Mouse (Mus musculus): Measurements from ENCODE around the gene Masp2. TPM values are rescaled to one million over a fixed set of nuclear protein-coding genes. Genes with fewer than 3 reads are reported as not detected.

The Masp2 gene
- polyA plus RNA-seq, 1 experiment from 2014 or later: not detected

GRCm38 (mm10) chr4:148646616-148647015 lies 44.3 kb downstream of the Masp2 start:
- H3K4me3 ChIP-seq (ENCODE audit: low read depth, low read length): no peak overlapping the region
- WGBS: 43% methylated on average over 11 of the region's 11 CpGs
- H3K27ac ChIP-seq (ENCODE audit: low read length): no peak overlapping the region
- H3K9me3 ChIP-seq (ENCODE audit: control insufficient read depth, low read depth, low read length): no peaks in the 10 kb centered on the region
- no peak overlapping the region for H3K4me2 ChIP-seq (replicated peaks; ENCODE audit: low read depth, low read length)
- no peaks in the 10 kb centered on the region; the same call in 1 of the 2 replicates for H3K4me1 ChIP-seq (ENCODE audit: control insufficient read depth, insufficient read depth, low read length)
- H3K9ac ChIP-seq (replicated peaks; ENCODE audit: low read depth, low read length): no peak overlapping the region
- ATAC-seq (ENCODE audit: insufficient number of reproducible peaks, insufficient read depth, low FRiP score, low read depth): peak; percentile 47; the same call in 1 of the 2 replicates
- no peaks in the 10 kb centered on the region for H3K36me3 ChIP-seq (ENCODE audit: control insufficient read depth, insufficient read depth, low read length)
- H3K27me3 ChIP-seq (ENCODE audit: control insufficient read depth, insufficient read depth, low read length): no peaks in the 10 kb centered on the region

GRCm38 (mm10) chr4:148649309-148649708 lies 47.0 kb downstream of the Masp2 start:
- no peaks in the 10 kb centered on the region for H3K27me3 ChIP-seq (ENCODE audit: control insufficient read depth, insufficient read depth, low read length)
- WGBS: 64% methylated on average over 3 of the region's 3 CpGs

GRCm38 (mm10) chr4:148651045-148651444 lies 48.7 kb downstream of the Masp2 start:
- Histone ChIP-seq H3K27ac (ENCODE audit: low read length) (no peak overlapping the region), H3K9me3 (ENCODE audit: control insufficient read depth, low read depth, low read length) (0 out of 2 replicates have a peak, but pooled peaks cover 2% of the 10 kb centered on the region), H3K4me3 (ENCODE audit: low read depth, low read length) (no peak overlapping the region), H3K4me2 (replicated peaks; ENCODE audit: low read depth, low read length) (no peak overlapping the region), H3K36me3 (ENCODE audit: control insufficient read depth, insufficient read depth, low read length) (no peaks in the 10 kb centered on the region), H3K4me1 (ENCODE audit: control insufficient read depth, insufficient read depth, low read length) (no peaks in the 10 kb centered on the region), H3K9ac (replicated peaks; ENCODE audit: low read depth, low read length) (no peak overlapping the region), H3K27me3 (ENCODE audit: control insufficient read depth, insufficient read depth, low read length) (no peaks in the 10 kb centered on the region)
- 40% methylated on average over 9 of the region's 9 CpGs for WGBS
- ATAC-seq (ENCODE audit: insufficient number of reproducible peaks, insufficient read depth, low FRiP score, low read depth): 0 out of 2 replicates have a peak, but pooled peaks have one; percentile 20

More at GRCm38 (mm10) chr4:148649309-148649708, 47.0 kb downstream of the Masp2 start:
- no peak for ATAC-seq (ENCODE audit: insufficient number of reproducible peaks, insufficient read depth, low FRiP score, low read depth)
- Histone ChIP-seq H3K4me2 (replicated peaks; ENCODE audit: low read depth, low read length) (no peak overlapping the region), H3K9ac (replicated peaks; ENCODE audit: low read depth, low read length) (no peak overlapping the region), H3K9me3 (ENCODE audit: control insufficient read depth, low read depth, low read length) (0 out of 2 replicates have a peak, but pooled peaks cover 2% of the 10 kb centered on the region), H3K4me1 (ENCODE audit: control insufficient read depth, insufficient read depth, low read length) (no peaks in the 10 kb centered on the region), H3K27ac (ENCODE audit: low read length) (no peak overlapping the region), H3K4me3 (ENCODE audit: low read depth, low read length) (no peak overlapping the region), H3K36me3 (ENCODE audit: control insufficient read depth, insufficient read depth, low read length) (no peaks in the 10 kb centered on the region)

DNA sequence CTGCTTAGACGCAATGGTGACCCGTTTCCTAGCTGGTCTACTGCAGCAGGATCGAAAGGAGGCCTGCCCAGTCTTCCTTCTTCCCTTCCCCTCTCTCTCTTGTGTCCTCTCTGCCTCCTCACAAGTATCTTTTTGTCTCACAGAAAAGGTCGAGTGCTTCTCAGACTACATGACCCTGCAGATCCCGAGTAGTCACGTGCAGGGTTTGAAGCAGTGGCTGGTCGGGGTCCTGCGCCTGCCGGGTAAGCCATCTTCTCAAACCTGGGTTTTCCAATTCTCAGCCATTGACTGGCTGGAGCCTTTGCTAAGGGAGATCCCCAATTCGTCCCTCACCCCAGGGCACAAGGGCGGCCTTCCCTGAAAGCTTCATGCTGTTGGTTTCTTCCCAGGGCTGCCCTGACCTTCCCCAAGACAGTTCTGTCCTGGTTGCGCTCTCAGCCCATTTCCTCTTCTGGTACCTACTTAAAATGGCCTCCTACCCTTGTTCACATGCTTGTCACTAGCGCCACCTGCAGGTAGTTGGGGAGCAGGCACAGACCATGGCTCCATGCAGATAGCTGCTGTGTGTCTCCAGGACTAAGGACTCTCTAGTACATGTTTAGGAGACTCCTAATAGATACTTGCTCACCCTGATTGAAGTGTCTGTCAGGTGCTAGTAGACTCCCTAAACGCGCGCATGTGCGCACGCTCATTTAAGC lies 52.5 kb downstream of the Masp2 start:
- H3K36me3 ChIP-seq (ENCODE audit: control insufficient read depth, insufficient read depth, low read length): no peaks in the 10 kb centered on the region
- H3K4me3 ChIP-seq (ENCODE audit: low read depth, low read length): no peak overlapping the region
- 85% methylated on average over 18 of the region's 18 CpGs for WGBS
- 0 out of 2 replicates have a peak, but pooled peaks cover 2% of the 10 kb centered on the region for H3K9me3 ChIP-seq (ENCODE audit: control insufficient read depth, low read depth, low read length)
- ATAC-seq (ENCODE audit: insufficient number of reproducible peaks, insufficient read depth, low FRiP score, low read depth): no peak
- H3K4me2 ChIP-seq (replicated peaks; ENCODE audit: low read depth, low read length): no peak overlapping the region
- peaks cover 3% of the 10 kb centered on the region; the same call in 1 of the 2 replicates for H3K4me1 ChIP-seq (ENCODE audit: control insufficient read depth, insufficient read depth, low read length)
- H3K27ac ChIP-seq (ENCODE audit: low read length): no peak overlapping the region
- H3K27me3 ChIP-seq (ENCODE audit: control insufficient read depth, insufficient read depth, low read length): no peaks in the 10 kb centered on the region
- H3K9ac ChIP-seq (replicated peaks; ENCODE audit: low read depth, low read length): no peak overlapping the region

GRCm38 (mm10) chr4:148656691-148657258 lies 54.4 kb downstream of the Masp2 start:
- H3K4me3 ChIP-seq (ENCODE audit: low read depth, low read length): no peak overlapping the region
- ATAC-seq (ENCODE audit: insufficient number of reproducible peaks, insufficient read depth, low FRiP score, low read depth): no peak
- H3K9me3 ChIP-seq (ENCODE audit: control insufficient read depth, low read depth, low read length): 0 out of 2 replicates have a peak, but pooled peaks cover 2% of the 10 kb centered on the region
- no peaks in the 10 kb centered on the region for H3K36me3 ChIP-seq (ENCODE audit: control insufficient read depth, insufficient read depth, low read length)
- 17% methylated on average over 15 of the region's 15 CpGs for WGBS
- H3K4me2 ChIP-seq (replicated peaks; ENCODE audit: low read depth, low read length): no peak overlapping the region
- H3K27me3 ChIP-seq (ENCODE audit: control insufficient read depth, insufficient read depth, low read length): no peaks in the 10 kb centered on the region
- H3K9ac ChIP-seq (replicated peaks; ENCODE audit: low read depth, low read length): no peak overlapping the region
- no peak overlapping the region for H3K27ac ChIP-seq (ENCODE audit: low read length)
- H3K4me1 ChIP-seq (ENCODE audit: control insufficient read depth, insufficient read depth, low read length): peaks cover 3% of the 10 kb centered on the region; the same call in 1 of the 2 replicates

DNA sequence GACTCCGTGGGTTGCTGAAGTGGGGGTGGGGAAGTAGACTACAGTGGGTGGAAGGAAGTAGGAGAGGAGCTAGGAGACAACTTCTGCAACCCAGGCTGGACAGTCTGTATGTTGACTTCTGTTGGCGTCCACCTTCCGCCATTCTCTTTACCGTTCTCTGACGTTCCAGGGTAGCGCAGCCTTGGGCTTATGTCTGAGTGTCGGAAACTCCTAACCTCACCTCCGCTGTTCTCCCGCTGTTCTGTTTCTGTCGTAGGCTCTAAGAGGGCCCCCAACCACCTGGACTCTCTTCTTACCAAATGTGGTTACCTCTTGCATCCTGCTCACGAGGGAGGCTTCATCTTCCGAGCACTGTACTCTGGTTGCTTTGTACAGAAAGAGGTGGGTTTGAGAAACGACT lies 55.4 kb downstream of the Masp2 start:
- ATAC-seq (ENCODE audit: insufficient number of reproducible peaks, insufficient read depth, low FRiP score, low read depth): no peak
- H3K36me3 ChIP-seq (ENCODE audit: control insufficient read depth, insufficient read depth, low read length): no peaks in the 10 kb centered on the region
- no peak overlapping the region for H3K4me2 ChIP-seq (replicated peaks; ENCODE audit: low read depth, low read length)
- H3K27me3 ChIP-seq (ENCODE audit: control insufficient read depth, insufficient read depth, low read length): no peaks in the 10 kb centered on the region
- H3K27ac ChIP-seq (ENCODE audit: low read length): no peak overlapping the region
- H3K9me3 ChIP-seq (ENCODE audit: control insufficient read depth, low read depth, low read length): 0 out of 2 replicates have a peak, but pooled peaks cover 2% of the 10 kb centered on the region
- no peak overlapping the region for H3K9ac ChIP-seq (replicated peaks; ENCODE audit: low read depth, low read length)
- 85% methylated on average over 13 of the region's 13 CpGs for WGBS
- peaks cover 3% of the 10 kb centered on the region; the same call in 1 of the 2 replicates for H3K4me1 ChIP-seq (ENCODE audit: control insufficient read depth, insufficient read depth, low read length)
- no peak overlapping the region for H3K4me3 ChIP-seq (ENCODE audit: low read depth, low read length)

GRCm38 (mm10) chr4:148660174-148660573 lies 57.8 kb downstream of the Masp2 start:
- no peak overlapping the region for H3K27ac ChIP-seq (ENCODE audit: low read length)
- no peak overlapping the region for H3K4me3 ChIP-seq (ENCODE audit: low read depth, low read length)
- no peak overlapping the region for H3K9ac ChIP-seq (replicated peaks; ENCODE audit: low read depth, low read length)
- no peak for ATAC-seq (ENCODE audit: insufficient number of reproducible peaks, insufficient read depth, low FRiP score, low read depth)
- 21% methylated on average over 3 of the region's 3 CpGs for WGBS
- H3K9me3 ChIP-seq (ENCODE audit: control insufficient read depth, low read depth, low read length): no peaks in the 10 kb centered on the region
- H3K27me3 ChIP-seq (ENCODE audit: control insufficient read depth, insufficient read depth, low read length): no peaks in the 10 kb centered on the region
- H3K4me1 ChIP-seq (ENCODE audit: control insufficient read depth, insufficient read depth, low read length): peaks cover 3% of the 10 kb centered on the region; the same call in 1 of the 2 replicates
- no peaks in the 10 kb centered on the region for H3K36me3 ChIP-seq (ENCODE audit: control insufficient read depth, insufficient read depth, low read length)
- no peak overlapping the region for H3K4me2 ChIP-seq (replicated peaks; ENCODE audit: low read depth, low read length)

DNA sequence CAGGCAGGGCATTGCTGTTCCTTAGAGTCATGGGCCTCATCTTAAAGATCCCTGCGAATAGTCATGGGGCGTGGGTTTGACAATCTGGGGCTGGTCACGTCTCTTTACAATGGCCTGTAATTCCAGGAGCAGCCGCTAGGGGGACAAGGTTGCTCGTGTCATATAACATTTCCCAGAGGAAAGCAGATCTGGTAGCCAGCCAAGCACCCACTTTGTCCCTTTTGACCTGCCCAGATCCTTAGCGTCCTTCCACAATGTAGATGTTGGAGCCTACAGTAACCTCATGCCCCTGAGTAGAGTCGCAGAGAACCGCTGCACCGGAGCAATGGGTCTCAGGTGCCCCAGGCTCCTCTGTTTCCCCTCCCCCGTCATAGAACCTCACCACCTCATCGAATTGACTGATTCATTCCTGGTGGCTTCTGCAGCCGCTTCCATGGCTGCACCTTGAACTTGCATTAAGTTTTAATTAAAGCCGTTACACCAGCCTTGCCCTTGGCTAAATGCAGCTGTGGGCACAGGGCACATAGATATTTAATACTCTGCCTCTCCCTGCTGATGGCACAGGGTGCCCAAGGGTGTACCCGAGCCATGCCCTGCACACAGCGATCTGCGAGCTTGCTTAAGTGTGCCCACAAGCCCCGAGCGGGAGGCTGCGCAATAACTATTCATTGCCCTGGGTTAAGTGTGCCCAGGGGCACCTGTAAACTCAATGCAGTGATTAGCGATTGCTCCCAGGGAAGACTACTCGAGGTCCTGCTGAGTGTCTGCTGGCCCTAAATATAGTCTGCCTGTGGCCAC lies 60.0 kb downstream of the Masp2 start:
- Histone ChIP-seq H3K36me3 (ENCODE audit: control insufficient read depth, insufficient read depth, low read length) (no peaks in the 10 kb centered on the region), H3K27ac (ENCODE audit: low read length) (no peak overlapping the region), H3K9me3 (ENCODE audit: control insufficient read depth, low read depth, low read length) (no peaks in the 10 kb centered on the region), H3K27me3 (ENCODE audit: control insufficient read depth, insufficient read depth, low read length) (no peaks in the 10 kb centered on the region), H3K4me2 (replicated peaks; ENCODE audit: low read depth, low read length) (no peak overlapping the region), H3K9ac (replicated peaks; ENCODE audit: low read depth, low read length) (no peak overlapping the region), H3K4me3 (ENCODE audit: low read depth, low read length) (no peak overlapping the region), H3K4me1 (ENCODE audit: control insufficient read depth, insufficient read depth, low read length) (no peaks in the 10 kb centered on the region)
- ATAC-seq (ENCODE audit: insufficient number of reproducible peaks, insufficient read depth, low FRiP score, low read depth): no peak
- 38% methylated on average over 21 of the region's 21 CpGs for WGBS

Data from stomach, embryonic 14.5 days (tissue).